Mouse (Mus musculus) forebrain, embryonic 16.5 days (tissue): ENCODE measurements around the gene Drd4. TPM values are rescaled to one million over a fixed set of nuclear protein-coding genes. Genes with fewer than 3 reads are reported as not detected.

ENCODE experiments used
- ATAC-seq: fragments of 200-750 bp; cut with Nextera tagmentation; 2 replicates; pipeline ENCODE4 v1.8.0; 2017; ENCODE audit warnings: mild to moderate bottlenecking, moderate library complexity
- H3K27ac ChIP-seq: fragments of 300-500 bp; sonication (generic); 2 replicates; pipeline ENCODE4 v1.5.1; 2014; ENCODE audit warnings: low read length, control low read depth
- H3K27me3 ChIP-seq: fragments of 300-500 bp; sonication (generic); replicated peaks from 2 replicates; pipeline ENCODE4 v1.6.1; 2014; ENCODE audit warnings: low read length; ENCODE audit not compliant: control insufficient read depth, insufficient read depth
- H3K36me3 ChIP-seq: fragments of 300-500 bp; sonication (generic); 2 replicates; pipeline ENCODE4 v1.6.1; 2014; ENCODE audit not compliant: control insufficient read depth, insufficient read depth
- H3K4me1 ChIP-seq: fragments of 300-500 bp; sonication (generic); replicated peaks from 2 replicates; pipeline ENCODE4 v1.6.1; 2014; ENCODE audit warnings: low read length; ENCODE audit not compliant: control insufficient read depth, insufficient read depth
- H3K4me2 ChIP-seq: fragments of 300-500 bp; sonication (generic); 2 replicates; pipeline ENCODE4 v1.6.1; 2014; ENCODE audit warnings: mild to moderate bottlenecking, low read length, control low read depth
- H3K4me3 ChIP-seq: fragments of 300-500 bp; sonication (generic); replicated peaks from 2 replicates; pipeline ENCODE4 v1.5.1; 2014; ENCODE audit warnings: mild to moderate bottlenecking, low read length, control low read depth
- H3K9ac ChIP-seq: fragments of 300-500 bp; sonication (generic); replicated peaks from 2 replicates; pipeline ENCODE4 v1.6.1; 2014; ENCODE audit warnings: low read depth, low read length, control low read depth
- H3K9me3 ChIP-seq: fragments of 300-500 bp; sonication (generic); 2 replicates; pipeline ENCODE4 v1.6.1; 2016; ENCODE audit warnings: low read length; ENCODE audit not compliant: control insufficient read depth
- WGBS: fragments of 180-500 bp; shearing (Covaris S2); extraction: QIAGEN DNeasy Blood & Tissue Kit; methylation state at CpG from one replicate; pipeline ENCODE4 v1.1.7; 2014; 5-methylcytosine and 5-hydroxymethylcytosine counted together
- polyA plus RNA-seq: library from polyadenylated mRNA; unstranded; fragments of >200 nt; fragmentation: Nextera tagmentation; extraction: Ambion mirVana; gene quantifications from 2 replicates; pipeline ENCODE4 v1.2.1, GENCODE M21; 2015

The Drd4 gene
- polyA plus RNA-seq, 1 experiment from 2014 or later: 0.52 TPM

DNA sequence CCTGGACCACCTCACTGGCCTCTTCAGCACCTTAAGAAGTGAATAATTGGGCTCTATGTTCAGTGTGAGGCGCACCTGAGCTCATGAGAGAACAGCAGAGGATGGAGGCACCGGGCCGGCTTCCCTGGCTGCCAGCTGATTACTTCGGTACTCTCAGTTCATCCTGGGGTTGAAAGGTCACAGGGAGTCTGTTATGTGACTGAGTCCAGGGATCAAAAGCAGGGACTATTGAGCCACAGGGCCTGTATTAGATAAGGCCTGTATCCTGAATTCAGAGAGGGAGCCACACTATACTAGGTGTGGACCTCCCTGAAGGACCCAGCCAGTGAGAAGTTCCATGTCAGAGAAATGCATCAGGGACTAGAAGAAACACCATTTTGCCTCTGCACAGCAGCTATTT, 12.7 kb downstream of the Drd4 start:
- peaks cover 53% of the 10 kb centered on the region for H3K36me3 ChIP-seq
- no peaks in the 10 kb centered on the region for H3K4me1 ChIP-seq
- no peak overlapping the region for H3K9ac ChIP-seq
- H3K27ac ChIP-seq: no peak overlapping the region
- no peaks in the 10 kb centered on the region for H3K9me3 ChIP-seq
- ATAC-seq: no peak
- H3K4me3 ChIP-seq: no peak overlapping the region
- no peaks in the 10 kb centered on the region for H3K27me3 ChIP-seq
- 94% methylated on average over 4 of the region's 4 CpGs for WGBS
- no peak overlapping the region for H3K4me2 ChIP-seq

DNA sequence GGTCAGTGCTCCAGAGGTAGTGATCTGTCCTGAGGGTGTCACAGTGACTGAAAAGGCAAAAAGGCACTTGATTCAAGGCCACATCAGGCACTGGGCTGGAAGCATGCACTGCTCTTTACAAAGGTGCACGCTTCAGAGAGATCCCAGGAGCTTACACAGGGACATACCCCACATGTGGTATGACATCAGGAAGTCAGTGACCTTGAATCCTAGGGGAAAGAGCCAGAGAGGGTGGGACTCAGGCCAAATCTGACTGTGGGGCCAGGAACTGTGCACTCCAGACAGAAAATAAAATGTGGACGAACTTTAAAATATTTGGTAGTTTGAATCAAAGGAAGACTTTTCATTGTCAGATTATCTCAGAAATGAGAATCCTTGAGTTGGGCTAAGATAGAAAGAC, 22.6 kb downstream of the Drd4 start:
- no peaks in the 10 kb centered on the region for H3K4me1 ChIP-seq
- WGBS: 93% methylated on average over 2 of the region's 2 CpGs
- peaks cover 58% of the 10 kb centered on the region for H3K36me3 ChIP-seq
- no peak for ATAC-seq
- H3K9ac ChIP-seq: no peak overlapping the region
- no peaks in the 10 kb centered on the region for H3K9me3 ChIP-seq
- no peaks in the 10 kb centered on the region for H3K27me3 ChIP-seq
- no peak overlapping the region for H3K4me3 ChIP-seq
- no peak overlapping the region for H3K27ac ChIP-seq
- H3K4me2 ChIP-seq: no peak overlapping the region

GRCm38 (mm10) chr7:141315076-141315475, 23.3 kb downstream of the Drd4 start:
- H3K27me3 ChIP-seq: no peaks in the 10 kb centered on the region
- no peaks in the 10 kb centered on the region for H3K9me3 ChIP-seq
- H3K9ac ChIP-seq: no peak overlapping the region
- ATAC-seq: no peak
- WGBS: 90% methylated on average over 8 of the region's 8 CpGs
- H3K4me3 ChIP-seq: no peak overlapping the region
- no peak overlapping the region for H3K27ac ChIP-seq
- H3K4me2 ChIP-seq: no peak overlapping the region
- H3K4me1 ChIP-seq: no peaks in the 10 kb centered on the region
- peaks cover 55% of the 10 kb centered on the region for H3K36me3 ChIP-seq

GRCm38 (mm10) chr7:141315974-141316373, 24.2 kb downstream of the Drd4 start:
- no peak for ATAC-seq
- Histone ChIP-seq H3K4me2 (no peak overlapping the region), H3K9ac (no peak overlapping the region), H3K27me3 (no peaks in the 10 kb centered on the region), H3K4me1 (no peaks in the 10 kb centered on the region), H3K9me3 (no peaks in the 10 kb centered on the region), H3K27ac (no peak overlapping the region), H3K36me3 (peaks cover 57% of the 10 kb centered on the region), H3K4me3 (no peak overlapping the region)
- WGBS: 74% methylated on average over 5 of the region's 5 CpGs

- no peak overlapping the region for H3K4me3 ChIP-seq
- WGBS: 77% methylated on average over 1 of the region's 1 CpGs
- no peaks in the 10 kb centered on the region for H3K27me3 ChIP-seq
- H3K36me3 ChIP-seq: peaks cover 63% of the 10 kb centered on the region
- H3K9me3 ChIP-seq: no peaks in the 10 kb centered on the region
- H3K27ac ChIP-seq: no peak overlapping the region
- H3K4me1 ChIP-seq: no peaks in the 10 kb centered on the region
- H3K4me2 ChIP-seq: no peak overlapping the region
- no peak for ATAC-seq
- no peak overlapping the region for H3K9ac ChIP-seq
Observed at GRCm38 (mm10) chr7:141317619-141318132, 25.9 kb downstream of the Drd4 start.

DNA sequence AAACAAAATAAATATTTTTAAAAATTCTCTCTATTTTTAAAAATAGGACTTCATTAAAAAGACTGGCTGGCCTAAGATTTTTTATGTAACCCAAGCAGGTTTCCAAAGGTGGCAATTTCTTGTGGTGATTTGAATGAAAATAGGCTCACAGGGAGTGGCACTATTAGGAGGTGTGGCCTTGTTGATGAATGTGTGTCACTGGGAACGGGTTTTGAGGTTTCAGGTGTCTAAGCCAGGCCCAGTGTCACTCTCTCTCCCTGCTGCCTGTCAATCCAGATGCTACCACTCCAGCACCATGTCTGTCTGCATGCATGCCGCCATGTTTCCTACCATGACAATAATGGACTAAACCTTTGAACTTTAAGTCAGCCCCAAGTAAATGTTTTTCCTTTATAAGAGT, 27.6 kb downstream of the Drd4 start:
- Histone ChIP-seq H3K9ac (no peak overlapping the region), H3K27me3 (no peaks in the 10 kb centered on the region), H3K4me3 (no peak overlapping the region), H3K9me3 (no peaks in the 10 kb centered on the region), H3K4me2 (no peak overlapping the region), H3K27ac (no peak overlapping the region), H3K36me3 (peaks cover 59% of the 10 kb centered on the region), H3K4me1 (no peaks in the 10 kb centered on the region)
- ATAC-seq: no peak
- WGBS: 84% methylated on average over 2 of the region's 2 CpGs

GRCm38 (mm10) chr7:141324686-141325085, 32.9 kb downstream of the Drd4 start:
- 67% methylated on average over 1 of the region's 1 CpGs for WGBS

DNA sequence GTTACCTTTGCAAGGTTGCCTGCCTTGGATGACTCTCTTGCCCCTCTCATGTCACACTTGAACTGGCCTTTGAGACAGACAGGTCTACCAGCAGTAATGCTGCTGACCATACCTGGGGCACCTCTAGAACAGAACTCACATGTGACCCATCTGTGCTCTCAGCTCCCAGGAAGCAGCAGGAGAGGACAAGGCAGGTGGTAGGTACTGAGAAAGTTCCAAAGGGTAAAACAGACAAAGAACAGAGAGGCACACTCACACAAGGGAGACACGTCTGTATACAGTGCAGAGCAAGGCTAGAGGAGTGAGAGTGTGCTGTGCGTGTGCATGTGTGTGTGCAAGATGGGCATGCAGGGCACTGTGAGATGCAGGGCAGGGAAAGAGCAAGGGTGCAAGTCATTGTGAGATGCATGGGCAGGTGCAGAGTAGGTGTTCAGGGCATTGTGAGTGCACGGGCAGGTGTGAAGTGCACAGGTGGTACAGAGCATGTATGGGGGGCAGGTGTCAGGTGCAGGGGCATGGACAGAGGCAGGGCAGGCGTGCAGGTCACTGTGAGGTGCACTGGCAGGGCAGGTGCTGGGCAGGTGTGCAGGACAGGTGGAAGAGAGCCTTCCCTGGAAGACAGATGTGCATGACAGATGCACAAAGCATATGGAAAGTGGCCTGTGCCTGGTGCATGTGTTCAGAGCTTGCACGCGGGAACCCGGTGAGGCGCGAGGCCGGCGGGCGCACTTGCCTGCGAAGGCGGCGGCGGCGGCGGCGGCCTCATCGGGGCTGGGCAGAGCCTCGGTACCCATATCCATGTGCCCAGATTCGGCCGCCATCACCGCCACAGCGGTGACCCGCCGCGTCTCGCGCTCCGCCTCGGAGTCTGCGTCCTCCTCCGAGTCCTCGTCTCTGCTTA, 35.0 kb downstream of the Drd4 start:
- peak; percentile 10 for ATAC-seq
- Histone ChIP-seq H3K4me1 (peaks cover 31% of the 10 kb centered on the region), H3K4me2 (peak overlapping the region; percentile 100), H3K27ac (peak overlapping the region; percentile 99), H3K27me3 (no peaks in the 10 kb centered on the region), H3K9me3 (no peaks in the 10 kb centered on the region), H3K36me3 (peaks cover 16% of the 10 kb centered on the region), H3K4me3 (peak overlapping the region; percentile 81), H3K9ac (peak overlapping the region; percentile 88)
- 4% methylated on average over 35 of the region's 35 CpGs for WGBS

More at GRCm38 (mm10) chr7:141324686-141325085, 32.9 kb downstream of the Drd4 start:
- Histone ChIP-seq H3K36me3 (peaks cover 29% of the 10 kb centered on the region), H3K4me1 (peaks cover 31% of the 10 kb centered on the region), H3K9ac (no peak overlapping the region), H3K4me2 (0 out of 2 replicates have a peak overlapping the region, but pooled peaks have one; percentile 5), H3K27me3 (no peaks in the 10 kb centered on the region), H3K27ac (no peak overlapping the region), H3K9me3 (no peaks in the 10 kb centered on the region), H3K4me3 (no peak overlapping the region)
- no peak for ATAC-seq

DNA sequence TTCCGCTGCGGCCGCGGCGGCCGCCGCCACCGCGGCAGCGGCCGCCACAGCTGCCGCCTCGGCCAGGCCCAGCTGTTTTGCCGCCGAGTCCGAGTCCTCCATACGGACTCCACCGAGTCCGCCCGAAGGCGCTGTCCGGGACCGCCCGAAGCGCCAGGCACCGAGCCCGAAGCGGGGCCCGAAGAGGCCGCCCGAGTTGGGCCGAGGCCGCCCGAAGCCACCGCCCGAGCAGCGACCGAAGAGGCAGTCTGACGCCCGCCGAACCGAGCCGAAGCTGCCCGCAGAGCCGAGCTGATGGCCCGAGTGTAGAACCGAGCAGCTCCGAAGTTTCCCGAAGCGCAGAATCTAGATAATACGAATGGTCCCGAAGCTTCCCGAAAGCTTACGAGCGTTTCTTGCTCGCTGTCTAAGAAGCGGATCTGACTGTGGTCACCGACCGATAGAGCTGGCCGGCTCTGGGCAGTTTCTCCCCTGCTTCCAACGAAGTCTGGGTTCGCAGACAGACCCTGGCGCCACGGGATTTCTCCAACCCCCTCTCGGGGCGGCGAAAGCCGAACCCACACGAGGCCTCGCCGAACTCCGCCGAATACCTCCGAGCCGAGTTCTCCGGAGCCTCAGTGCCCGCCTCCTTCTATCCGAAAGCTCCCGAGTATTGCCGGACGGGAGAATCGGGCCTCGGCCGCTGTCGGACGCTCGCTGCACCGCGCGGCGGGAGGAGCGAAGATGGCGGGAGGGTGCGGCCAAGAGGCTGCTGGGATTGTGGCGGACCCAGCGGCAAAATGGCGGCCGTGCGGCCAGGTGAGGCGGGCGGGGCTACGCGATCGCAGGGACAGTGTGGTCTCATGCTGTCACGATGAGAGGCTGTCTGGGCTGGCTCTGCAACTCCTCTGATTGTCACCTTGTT, 35.9 kb downstream of the Drd4 start, which contains the start of the genes Deaf1 and Tmem80:
TSS of gene Deaf1 (minus strand) at position 222 of the 904 bp plus-strand sequence.
TSS of gene Tmem80 (plus strand) at position 271 of the 904 bp plus-strand sequence.
- peaks cover 7% of the 10 kb centered on the region for H3K36me3 ChIP-seq
- H3K4me3 ChIP-seq: peak within 1 kb of the TSS; percentile 81
- peaks cover 31% of the 10 kb centered on the region for H3K4me1 ChIP-seq
- H3K27me3 ChIP-seq: no peaks in the 10 kb centered on the region
- under 1% methylated on average over 105 of the region's 105 CpGs for WGBS
- peak within 1 kb of the TSS; percentile 88 for H3K9ac ChIP-seq
- peak within 1 kb of the TSS; percentile 100 for H3K4me2 ChIP-seq
- peak; percentile 96 for ATAC-seq
- H3K27ac ChIP-seq: peak within 1 kb of the TSS; percentile 99
- H3K9me3 ChIP-seq: no peaks in the 10 kb centered on the region
